Mouse (Mus musculus) ES-E14 (cell line): ENCODE results near the gene Taf4.

ENCODE experiments used
- CHD2 ChIP-seq: IDR thresholded peaks from 2 replicates; pipeline ENCODE4 v1.6.1; 2014; ENCODE audit warnings: mild to moderate bottlenecking, low read depth, low read length, inconsistent platforms
- MAFK ChIP-seq: IDR thresholded peaks from 2 replicates; pipeline ENCODE4 v1.6.1; 2014; ENCODE audit warnings: mild to moderate bottlenecking, low read depth, low read length, inconsistent platforms; ENCODE audit not compliant: insufficient read depth
- ZC3H11A ChIP-seq: IDR thresholded peaks from 2 replicates; pipeline ENCODE4 v1.6.1; 2012; ENCODE audit warnings: low read depth, mild to moderate bottlenecking, inconsistent platforms, low read length, borderline replicate concordance
- ZNF384 ChIP-seq: IDR thresholded peaks from 2 replicates; pipeline ENCODE4 v1.6.1; 2012; ENCODE audit warnings: low read depth, low read length, inconsistent platforms

DNA sequence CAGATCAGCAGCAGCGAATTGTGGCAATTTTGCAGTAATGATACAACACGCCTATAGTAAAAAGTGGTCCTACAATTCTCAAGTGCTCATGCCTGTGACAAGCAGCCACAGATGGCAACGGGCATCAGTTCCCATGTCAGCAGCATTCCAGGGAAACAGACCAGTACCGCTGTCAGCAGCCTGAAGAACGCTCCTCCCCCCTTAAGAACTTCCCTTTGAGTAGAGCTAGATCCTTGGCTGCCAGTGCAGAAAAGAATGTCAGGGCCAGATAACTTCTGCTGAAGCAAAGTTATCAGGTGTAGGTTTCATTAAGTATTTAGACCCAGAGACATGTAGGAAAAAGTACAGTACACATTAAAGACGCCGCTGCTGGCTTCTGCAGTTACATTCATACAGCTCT is 8.4 kb upstream of the Taf4 start:
- no peak for TF ChIP-seq ZC3H11A
- TF ChIP-seq ZNF384: no peak
- no peak for TF ChIP-seq CHD2
- TF ChIP-seq MAFK: no peak
